Mouse (Mus musculus) heart, adult 2 months (tissue): ENCODE measurements around the gene Dbndd2.

ENCODE experiments used
- CTCF ChIP-seq: fragments of 200-600 bp; IDR thresholded peaks from 2 replicates; pipeline ENCODE4 v1.8.1; 2022; ENCODE audit warnings: antibody characterized with exemption, mild to moderate bottlenecking, moderate library complexity
- EP300 ChIP-seq: fragments of 200-500 bp; IDR thresholded peaks from 2 replicates; pipeline ENCODE4 v1.6.1; 2011; ENCODE audit warnings: low read depth, low read length, control low read depth; ENCODE audit not compliant: insufficient read depth

DNA sequence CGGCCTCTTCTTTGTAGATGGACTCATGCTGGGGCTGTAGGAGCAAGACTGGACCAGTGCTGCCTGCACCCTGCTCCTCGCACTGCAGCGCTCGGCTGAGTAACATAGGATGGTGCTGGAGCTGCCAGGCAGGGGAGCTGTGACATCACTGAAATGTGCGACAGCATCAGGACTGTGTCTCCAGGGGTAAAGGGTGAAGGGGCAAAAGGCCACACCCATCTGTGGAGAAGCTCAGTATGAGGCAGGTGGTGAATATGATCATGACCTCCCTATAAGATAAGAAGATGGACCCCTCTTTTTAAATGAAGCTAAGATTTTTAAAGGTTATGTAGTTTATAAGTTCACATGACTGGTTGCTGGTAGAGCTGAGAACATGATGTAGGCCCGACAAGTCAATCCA lies 12.3 kb upstream of the Dbndd2 start, which contains the start of gene Trp53tg5:
- no peak for TF ChIP-seq CTCF
- TF ChIP-seq EP300: no peak
